Mouse (Mus musculus) lung, postnatal 25 days (tissue): ENCODE data around the gene Mamdc2.

Experiments
- DNase-seq: peaks from one replicate; pipeline ENCODE4 v3.0.0; 2022; ENCODE audit warnings: low spot score

The Mamdc2 gene

DNA sequence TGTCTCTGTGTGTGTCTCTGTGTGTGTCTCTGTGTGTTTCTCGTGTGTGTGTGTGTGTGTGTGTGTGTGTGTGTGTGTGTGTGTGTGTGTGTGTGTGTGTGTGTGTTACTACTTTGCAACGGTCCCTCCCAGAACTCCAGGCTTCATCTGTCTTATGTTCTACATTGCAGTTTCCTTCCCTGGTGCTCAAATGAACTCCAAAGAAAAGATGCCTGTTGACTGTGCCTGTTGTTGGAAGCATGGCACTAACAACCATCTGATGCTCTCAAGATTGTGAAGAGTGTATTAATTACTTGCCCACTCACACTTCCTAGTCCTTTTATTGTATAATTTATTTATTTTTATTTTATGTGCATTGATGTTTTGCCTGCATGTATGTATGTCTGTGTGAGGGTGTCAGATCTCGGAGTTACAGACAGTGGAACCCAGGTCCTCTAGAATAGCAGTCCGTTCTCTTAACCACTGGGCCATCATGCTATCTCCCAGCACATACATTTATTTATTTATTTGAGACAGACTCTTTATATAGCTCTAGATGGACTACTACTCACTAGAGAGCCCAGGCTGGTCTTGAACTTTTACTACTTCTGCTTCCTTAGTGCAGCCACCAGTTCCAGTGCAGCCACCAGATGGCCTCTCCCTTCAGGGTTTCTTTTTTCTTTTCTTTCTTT is 174.1 kb downstream of the Mamdc2 start:
- DNase-seq, result no peak

DNA sequence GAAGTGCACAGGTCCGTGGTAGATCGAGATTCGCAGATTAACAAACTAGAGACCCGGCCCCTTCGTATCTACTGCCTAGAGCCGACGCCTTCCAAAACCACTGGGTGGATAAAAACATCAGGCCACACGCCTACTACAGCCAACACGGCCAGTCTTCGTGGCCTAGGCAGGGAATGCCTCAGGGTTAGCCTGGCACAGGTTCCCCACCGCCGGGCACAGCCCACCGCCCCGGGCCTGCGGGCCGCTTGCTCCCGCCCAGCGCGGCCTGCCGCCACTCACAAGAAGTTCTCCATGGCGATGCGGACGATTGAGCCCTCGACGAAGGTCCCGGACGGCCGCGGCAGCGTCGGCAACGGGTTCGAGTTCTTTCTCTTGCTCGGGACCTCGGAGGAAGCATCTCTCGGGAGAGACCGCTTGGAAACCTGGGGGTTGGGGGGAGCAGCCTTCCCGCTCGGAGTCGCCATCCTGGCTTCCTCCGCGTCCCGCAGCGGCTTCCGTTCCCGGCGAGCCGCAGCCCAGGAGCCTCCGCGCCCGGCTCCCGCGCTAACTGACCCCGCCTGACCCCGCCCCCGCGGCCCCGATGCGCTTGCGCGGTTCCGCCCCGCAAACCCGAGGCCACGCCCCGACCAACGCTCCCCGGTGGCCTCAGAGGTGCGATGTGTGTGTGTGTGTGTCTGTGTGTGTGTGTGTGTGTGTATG is 174.7 kb downstream of the Mamdc2 start, which contains the start of gene Smc5:
TSS of gene Smc5 (minus strand) at position 543 of the 699 bp plus-strand sequence.
- DNase-seq, result peak; percentile 90

GRCm38 (mm10) chr19:23256771-23257170 is 191.5 kb downstream of the Mamdc2 start:
- DNase-seq, result no peak
